Mouse (Mus musculus): Measurements from ENCODE around the gene Foxj3.

DNA sequence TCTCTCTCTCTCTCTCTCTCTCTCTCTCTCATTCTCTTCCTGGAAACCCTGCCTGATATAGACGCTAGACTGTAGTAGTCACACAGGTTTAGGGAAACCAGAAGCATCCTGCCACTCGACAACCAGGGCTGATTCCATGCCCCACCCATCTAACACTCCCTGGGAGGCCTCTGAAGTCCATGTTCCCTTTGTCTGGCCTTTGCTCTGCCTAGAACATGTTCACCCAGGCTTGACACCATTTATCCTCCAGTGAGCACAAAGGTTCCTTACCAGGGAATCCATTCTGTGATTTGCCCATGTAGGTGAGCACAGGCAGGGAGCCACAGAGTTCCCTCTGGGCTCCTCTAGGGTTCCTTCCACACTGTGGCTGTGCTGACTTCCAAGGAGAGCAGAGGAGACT, 121.4 kb downstream of the Foxj3 start:
- TF ChIP-seq CTCF (IDR thresholded peaks at IDR 0.05; ENCODE audit: borderline replicate concordance, insufficient read depth, low read depth, low read length): no peak
- TF ChIP-seq POLR2A (IDR thresholded peaks at IDR 0.05; ENCODE audit: borderline replicate concordance, insufficient read depth, low read length): no peak

Measured in cerebellum, adult 2 months (tissue).